Mouse (Mus musculus) embryonic fibroblast, embryonic 13.5 days (primary cell): ENCODE data around the gene Srd5a2. TPM values are rescaled to one million over a fixed set of nuclear protein-coding genes. Genes with fewer than 3 reads are reported as not detected.

Source experiments
- H3K27ac ChIP-seq: 2 replicates; pipeline ENCODE4 v1.5.1; 2012; ENCODE audit warnings: low read length, control low read depth, inconsistent platforms; ENCODE audit not compliant: insufficient read depth
- H3K4me1 ChIP-seq: 2 replicates; pipeline ENCODE4 v1.6.1; 2011; ENCODE audit warnings: low read length; ENCODE audit not compliant: control insufficient read depth, insufficient read depth
- H3K4me3 ChIP-seq: 2 replicates; pipeline ENCODE4 v1.5.1; 2011; ENCODE audit warnings: mild to moderate bottlenecking, control low read depth, low read length; ENCODE audit not compliant: insufficient read depth
- CTCF ChIP-seq: IDR thresholded peaks from 2 replicates; pipeline ENCODE4 v1.5.1; 2011; ENCODE audit warnings: mild to moderate bottlenecking, control low read depth, low read length, moderate library complexity, borderline replicate concordance; ENCODE audit not compliant: insufficient read depth
- POLR2A ChIP-seq: IDR thresholded peaks from 2 replicates; pipeline ENCODE4 v1.6.1; 2011; ENCODE audit warnings: low read depth, mild to moderate bottlenecking, control low read depth, low read length, moderate library complexity
- polyA plus RNA-seq: library from polyadenylated mRNA; stranded (reverse); fragments of >200 nt; gene quantifications from 2 replicates; pipeline ENCODE4 v1.2.4, GENCODE M21; 2011; ENCODE audit warnings: low read depth; ENCODE audit not compliant: missing spikeins, insufficient read length

Srd5a2 gene
- polyA plus RNA-seq, 1 experiment: not detected

DNA sequence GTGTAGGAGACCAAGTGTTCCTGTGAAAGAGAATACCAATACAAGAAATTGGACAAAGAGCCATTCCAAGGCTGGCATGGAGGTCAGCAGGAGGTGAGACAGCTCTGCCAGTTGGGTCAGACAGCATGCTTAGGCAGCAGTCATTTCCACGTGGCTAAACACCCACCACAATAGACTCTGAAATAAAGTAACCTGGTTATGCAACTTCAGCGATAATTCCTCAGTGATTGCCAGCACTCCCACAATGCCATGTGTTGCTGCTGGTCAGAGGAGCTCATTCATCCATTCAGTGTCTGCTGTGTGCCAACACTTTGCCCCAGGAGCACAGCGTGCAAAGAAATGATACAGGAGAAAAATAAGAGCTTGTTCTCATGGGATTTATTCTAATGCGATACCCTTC is 4.0 kb downstream of the Srd5a2 start:
- Histone ChIP-seq H3K27ac (no peak overlapping the region), H3K4me3 (no peak overlapping the region), H3K4me1 (no peaks in the 10 kb centered on the region)
- TF ChIP-seq CTCF: no peak

DNA sequence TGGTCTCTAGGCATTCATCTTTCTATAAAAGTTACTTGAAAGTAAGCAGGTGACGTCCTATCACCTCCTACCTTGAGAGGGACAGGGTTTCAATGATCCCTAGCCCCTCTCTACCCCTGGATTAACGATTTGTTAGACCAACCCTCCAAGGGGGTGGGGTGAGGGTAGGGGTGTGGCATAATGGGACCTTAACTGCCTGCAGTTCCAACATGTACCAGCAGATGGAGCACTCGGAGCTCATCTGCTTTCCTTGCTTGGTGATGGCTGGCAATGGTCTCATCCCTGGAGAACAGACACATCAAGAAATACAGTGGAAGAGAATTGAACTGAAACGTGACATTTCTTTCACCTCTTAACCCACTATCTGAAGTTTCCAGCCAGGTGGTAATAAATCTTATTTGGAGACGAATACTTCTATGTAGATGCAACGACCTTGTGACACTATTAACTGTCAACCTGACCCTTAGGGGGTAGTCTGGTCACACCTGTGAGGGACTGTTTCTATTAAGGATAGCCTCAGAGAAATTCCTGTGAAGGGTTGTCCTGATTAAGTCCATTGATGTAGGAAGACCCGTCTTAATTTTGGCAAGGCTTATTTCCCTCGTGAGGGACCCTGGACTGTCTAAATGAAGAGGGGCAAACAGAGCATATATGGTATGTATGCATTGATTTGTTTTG is 27.1 kb downstream of the Srd5a2 start:
- Histone ChIP-seq H3K27ac (no peak overlapping the region), H3K4me1 (no peaks in the 10 kb centered on the region), H3K4me3 (no peak overlapping the region)
- TF ChIP-seq CTCF (peak; percentile 88), POLR2A (no peak)

DNA sequence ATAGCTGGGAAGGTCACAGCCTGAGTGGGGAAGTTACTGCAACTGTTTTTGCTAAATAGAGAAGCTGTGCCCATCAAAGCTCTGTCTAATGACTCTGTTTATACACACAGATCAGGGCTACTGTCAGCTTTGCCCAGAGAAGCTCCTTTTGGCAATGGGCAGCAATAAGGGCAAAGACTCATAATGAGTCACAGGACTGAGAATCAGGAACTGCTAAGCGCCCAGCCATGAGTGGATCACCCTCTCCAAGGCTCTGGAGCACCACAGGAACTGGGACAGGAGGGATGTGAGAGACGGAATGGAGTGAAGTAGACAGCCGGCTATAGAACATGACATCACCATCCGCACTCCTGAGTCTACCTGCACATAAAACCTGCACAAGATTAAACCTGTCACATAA is 29.4 kb downstream of the Srd5a2 start:
- Histone ChIP-seq H3K4me1 (no peaks in the 10 kb centered on the region), H3K27ac (no peak overlapping the region), H3K4me3 (no peak overlapping the region)
- TF ChIP-seq CTCF (no peak), POLR2A (no peak)

DNA sequence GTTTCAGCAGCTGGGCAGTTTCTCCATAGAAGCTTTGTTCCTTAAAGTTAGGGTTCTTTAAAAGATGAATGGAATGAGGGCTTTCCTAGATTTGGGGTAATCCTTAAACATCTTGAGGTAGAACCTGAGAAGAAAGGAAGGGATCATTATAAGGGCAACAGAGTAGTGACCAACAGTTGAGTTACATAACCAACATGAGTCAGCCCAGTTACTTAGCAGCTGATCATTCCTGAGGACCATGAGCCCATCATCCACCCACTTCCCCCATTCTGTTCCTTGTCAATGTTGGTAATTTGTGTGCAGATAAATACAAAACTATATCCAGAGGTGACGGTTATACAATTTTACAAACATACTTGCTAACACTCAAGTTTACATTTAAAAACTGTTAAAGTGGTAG is 30.1 kb downstream of the Srd5a2 start:
- Histone ChIP-seq H3K4me3 (no peak overlapping the region), H3K27ac (no peak overlapping the region; the same call in 1 of the 2 replicates), H3K4me1 (no peaks in the 10 kb centered on the region)
- no peak for TF ChIP-seq CTCF
- TF ChIP-seq POLR2A: no peak

DNA sequence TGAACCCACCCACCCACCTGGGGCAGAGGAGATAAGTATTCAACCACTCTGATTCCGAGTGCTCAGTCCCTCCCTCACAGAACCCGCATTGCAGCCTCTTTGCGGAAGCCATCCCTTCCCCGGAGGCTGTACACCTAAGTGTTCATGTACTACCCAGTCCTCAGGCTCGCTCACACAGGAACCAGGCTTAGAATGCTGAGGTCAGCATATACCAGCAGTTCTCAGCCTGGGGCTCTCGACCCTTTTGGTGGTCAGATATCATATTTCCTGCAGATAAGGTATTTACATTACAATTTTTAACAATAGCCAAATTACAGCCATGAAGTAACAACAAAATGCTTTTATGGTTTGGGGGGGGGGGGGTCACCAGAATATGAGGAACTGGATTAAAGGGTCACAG is 32.6 kb downstream of the Srd5a2 start:
- Histone ChIP-seq H3K27ac (no peak overlapping the region), H3K4me3 (no peak overlapping the region), H3K4me1 (no peaks in the 10 kb centered on the region)
- TF ChIP-seq POLR2A (no peak), CTCF (no peak)

DNA sequence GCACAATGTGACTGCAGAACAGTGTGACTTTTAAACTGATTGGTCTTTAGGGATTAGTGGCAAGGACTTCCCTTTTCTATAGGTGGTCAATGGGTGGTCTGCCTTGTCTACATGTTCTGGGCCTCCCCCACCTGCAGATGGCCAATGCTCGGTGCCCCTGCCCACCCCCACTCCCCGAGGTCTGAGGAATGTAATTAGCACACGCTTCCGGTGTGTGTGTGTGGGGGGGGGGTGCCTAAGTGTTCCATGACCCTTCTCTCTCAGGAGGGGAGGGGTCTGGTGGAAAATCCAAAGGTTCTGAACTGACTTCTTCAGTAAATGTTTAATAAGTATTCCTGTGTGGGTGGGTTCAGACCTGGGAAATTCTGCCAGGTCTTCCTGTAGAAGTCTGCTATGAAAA is 39.0 kb downstream of the Srd5a2 start:
- Histone ChIP-seq H3K4me1 (no peaks in the 10 kb centered on the region), H3K4me3 (no peak overlapping the region), H3K27ac (no peak overlapping the region)
- no peak for TF ChIP-seq POLR2A
- TF ChIP-seq CTCF: no peak

DNA sequence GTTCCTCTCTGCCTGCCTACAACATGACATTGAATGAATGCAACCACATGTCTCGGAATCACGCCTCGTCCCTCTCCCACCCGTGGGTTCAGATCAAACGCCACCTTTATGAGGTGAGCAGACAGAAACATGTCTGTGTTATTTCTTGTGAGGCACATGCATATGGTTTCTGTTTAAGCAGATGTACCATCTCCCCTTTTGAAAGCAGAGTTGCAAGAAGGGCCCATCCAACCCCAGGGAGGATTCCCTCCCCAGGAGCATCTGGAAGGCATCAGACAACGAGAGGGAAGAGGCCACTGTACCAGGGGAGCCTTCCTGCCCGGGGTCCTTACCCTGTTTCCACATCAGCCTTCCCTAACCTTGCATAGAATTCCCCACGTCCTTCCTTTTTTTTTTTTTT is 40.7 kb downstream of the Srd5a2 start:
- Histone ChIP-seq H3K4me3 (no peak overlapping the region), H3K27ac (no peak overlapping the region), H3K4me1 (no peaks in the 10 kb centered on the region)
- TF ChIP-seq CTCF (no peak), POLR2A (no peak)

DNA sequence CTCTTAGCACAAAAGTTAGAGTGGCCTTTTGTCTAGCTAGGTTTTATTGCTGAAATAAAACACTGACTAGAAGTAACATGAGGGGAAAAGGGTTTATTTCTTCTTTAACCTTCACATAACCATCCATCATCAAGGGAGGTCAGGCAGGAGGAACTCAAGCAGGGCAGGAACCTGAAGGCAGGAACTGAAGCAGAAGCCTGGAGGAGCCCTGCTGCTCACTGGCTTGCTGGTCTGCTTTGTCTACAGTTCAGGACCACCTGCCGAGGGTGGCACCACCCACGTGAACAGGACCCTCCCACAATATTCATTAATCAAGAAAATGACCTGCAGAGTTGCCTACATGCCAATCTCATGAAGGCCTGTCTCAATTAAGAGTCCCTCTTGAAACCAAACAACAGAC is 45.3 kb downstream of the Srd5a2 start:
- Histone ChIP-seq H3K4me3 (no peak overlapping the region), H3K27ac (no peak overlapping the region), H3K4me1 (no peaks in the 10 kb centered on the region)
- TF ChIP-seq POLR2A: no peak
- TF ChIP-seq CTCF: no peak

DNA sequence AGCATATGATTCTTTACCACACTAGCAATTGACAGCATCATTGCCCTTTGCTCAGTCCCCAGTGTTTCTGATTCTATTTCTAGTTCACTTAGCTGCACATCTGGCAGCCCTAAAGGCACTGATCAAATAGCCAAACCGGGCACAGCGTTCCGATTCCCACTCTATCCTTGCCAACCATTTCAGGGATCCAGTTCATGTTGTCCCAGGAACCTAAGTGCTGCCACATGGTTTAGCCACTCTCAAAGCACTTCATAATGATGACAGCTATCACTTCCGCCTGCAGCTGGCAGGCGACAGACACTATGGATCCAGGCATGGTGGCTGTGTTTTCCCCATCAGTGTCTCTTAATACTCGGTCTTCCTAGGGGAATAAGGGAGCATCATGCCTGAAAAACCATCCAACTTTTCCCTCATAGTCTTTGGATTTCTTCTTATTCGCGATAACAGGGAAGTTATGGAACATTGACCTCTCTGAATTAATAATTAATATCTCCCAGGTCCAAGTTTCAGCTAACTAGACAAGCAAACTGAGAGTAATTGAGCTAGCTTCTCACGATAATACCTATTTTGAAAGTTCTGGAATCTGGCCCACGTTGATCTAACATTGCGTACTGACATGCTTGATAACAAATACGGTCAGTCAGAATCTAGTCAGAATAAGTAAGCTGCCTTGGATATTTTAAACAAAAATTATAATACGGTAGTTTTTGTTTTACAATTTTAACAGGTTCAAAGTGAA is 51.6 kb downstream of the Srd5a2 start:
- no peak for TF ChIP-seq CTCF
- no peak overlapping the region for H3K27ac ChIP-seq
- H3K4me1 ChIP-seq: no peaks in the 10 kb centered on the region
- no peak overlapping the region for H3K4me3 ChIP-seq

DNA sequence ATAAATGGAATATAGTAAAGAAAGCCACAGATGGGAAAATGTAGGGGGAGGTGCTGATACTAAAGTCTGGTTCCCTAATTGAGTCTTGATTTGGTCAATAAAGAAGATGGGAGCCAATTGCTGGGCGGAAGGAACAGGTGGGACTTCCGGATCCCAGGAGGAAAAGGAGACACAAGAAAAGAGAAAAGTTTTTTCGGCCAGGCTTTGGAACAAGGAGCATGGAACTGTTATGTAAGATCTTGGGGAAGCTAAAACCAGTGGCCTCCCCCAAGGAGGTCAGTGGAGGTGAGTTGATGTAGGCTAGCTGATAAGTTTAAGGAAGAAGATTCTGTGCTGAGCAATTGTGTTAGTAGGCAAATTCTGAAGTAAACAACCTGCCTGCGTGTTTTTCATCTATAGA is 56.5 kb downstream of the Srd5a2 start:
- no peak for TF ChIP-seq POLR2A
- no peak for TF ChIP-seq CTCF
- Histone ChIP-seq H3K4me3 (no peak overlapping the region), H3K27ac (no peak overlapping the region), H3K4me1 (no peaks in the 10 kb centered on the region)

DNA sequence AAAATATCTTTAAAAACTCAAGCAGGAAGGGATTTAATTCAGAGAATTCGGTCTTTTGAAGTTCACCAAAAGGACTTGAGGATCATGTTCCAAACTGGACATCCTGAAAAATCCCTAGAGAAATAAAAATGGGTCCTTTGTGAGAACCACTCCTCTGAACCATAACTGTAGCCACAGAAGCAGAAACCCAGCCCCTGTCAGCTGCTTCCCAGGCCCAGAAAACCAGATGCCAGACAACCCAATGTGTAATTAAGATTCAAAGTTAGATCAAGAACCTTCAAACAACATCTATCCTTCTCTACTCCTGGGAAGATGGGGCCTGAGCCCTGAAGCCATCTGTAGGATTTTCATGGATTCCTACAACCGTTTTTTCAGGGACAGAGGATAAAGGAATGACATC is 61.1 kb downstream of the Srd5a2 start:
- Histone ChIP-seq H3K4me1 (no peaks in the 10 kb centered on the region), H3K4me3 (no peak overlapping the region), H3K27ac (no peak overlapping the region)
- TF ChIP-seq CTCF (no peak), POLR2A (no peak)
